Mouse (Mus musculus) kidney, adult 11 months (tissue): ENCODE measurements around the gene Vmn2r88.
"Not testable (repeated sequence)": the region's sequence is repeated elsewhere in the genome, so short reads cannot be mapped to it uniquely, and the experiment has no call there.

ENCODE experiments used
- DNase-seq: peaks from one replicate; pipeline ENCODE4 v3.0.0; 2022

Gene Vmn2r88

GRCm38 (mm10) chr14:51410520-51410919 is at the start of gene Vmn2r88:
Vmn2r88 (plus strand) TSS chr14:51410820.
- DNase-seq = no peak

GRCm38 (mm10) chr14:51361456-51361855 is 49.2 kb upstream of the Vmn2r88 start, which contains the start of gene Gm7247:
Gm7247 (plus strand) TSS chr14:51361756.
- no peak for DNase-seq

- no peak for DNase-seq
Measured at GRCm38 (mm10) chr14:51382805-51383204, 27.8 kb upstream of the Vmn2r88 start.

GRCm38 (mm10) chr14:51384351-51384750 is 26.3 kb upstream of the Vmn2r88 start:
- no peak for DNase-seq

GRCm38 (mm10) chr14:51385741-51386140 is 24.9 kb upstream of the Vmn2r88 start:
- no peak for DNase-seq

- DNase-seq = no peak
Measured at GRCm38 (mm10) chr14:51387768-51388167, 22.9 kb upstream of the Vmn2r88 start.

- DNase-seq = no peak
Measured at GRCm38 (mm10) chr14:51388222-51388621, 22.4 kb upstream of the Vmn2r88 start.

GRCm38 (mm10) chr14:51423885-51424284 is 13.3 kb downstream of the Vmn2r88 start:
- no peak for DNase-seq

GRCm38 (mm10) chr14:51430138-51430537 is 19.5 kb downstream of the Vmn2r88 start:
- not testable (repeated sequence) for DNase-seq

- no peak for DNase-seq
Measured at GRCm38 (mm10) chr14:51434546-51434945, 23.9 kb downstream of the Vmn2r88 start.

- DNase-seq = no peak
Measured at GRCm38 (mm10) chr14:51435020-51435419, 24.4 kb downstream of the Vmn2r88 start.

GRCm38 (mm10) chr14:51438955-51439354 is 28.3 kb downstream of the Vmn2r88 start:
- no peak for DNase-seq

GRCm38 (mm10) chr14:51451557-51451956 is 40.9 kb downstream of the Vmn2r88 start, which contains the start of gene Vmn2r89:
Vmn2r89 (plus strand) TSS chr14:51451857.
- not testable (repeated sequence) for DNase-seq
